Comparison of ENCODE assay signal across 8 mouse cellular contexts in genomic region chr8:106892210-106892805, GRCm38 (mm10). TPM values are rescaled to one million over a fixed set of nuclear protein-coding genes. Genes with fewer than 3 reads are reported as not detected.
DNase-seq lines count a peak whose midpoint lies in the region; ATAC-seq and TF ChIP-seq lines count a peak whose summit lies in the region.

No protein-coding gene starts in this region.

- H3K27ac ChIP-seq in bone marrow, adult 2 months (ENCODE audit: control insufficient read depth, insufficient read depth, low read depth, low read length, poor library complexity), result peak overlapping the region; percentile 95
- peak overlapping the region; percentile 95 for H3K27ac ChIP-seq in heart, embryonic 11.5 days (ENCODE audit: low read depth, low read length)
- H3K27ac ChIP-seq in limb, embryonic 12.5 days, result peak overlapping the region; percentile 96
- peak overlapping the region; percentile 96 for H3K27ac ChIP-seq in midbrain, embryonic 15.5 days

- DNase-seq in lung, adult 2 months, result no peak
- no peak for DNase-seq in lung, adult 18-20 months
- peak; percentile 58 for DNase-seq in thymus, postnatal 25 days

- no peaks in the 10 kb centered on the region for H3K27me3 ChIP-seq in heart, embryonic 11.5 days (ENCODE audit: control insufficient read depth, insufficient read depth, low read length)
- no peaks in the 10 kb centered on the region for H3K27me3 ChIP-seq in limb, embryonic 12.5 days
- H3K27me3 ChIP-seq in midbrain, embryonic 15.5 days (replicated peaks), result no peaks in the 10 kb centered on the region

- H3K9ac ChIP-seq in heart, embryonic 11.5 days (ENCODE audit: low read depth, low read length), result peak overlapping the region; percentile 86
- H3K9ac ChIP-seq in limb, embryonic 12.5 days (replicated peaks), result peak overlapping the region; percentile 98
- peak overlapping the region; percentile 95 for H3K9ac ChIP-seq in midbrain, embryonic 15.5 days

- peaks cover 2% of the 10 kb centered on the region; the same call in 1 of the 2 replicates for H3K36me3 ChIP-seq in heart, embryonic 11.5 days (ENCODE audit: control insufficient read depth, insufficient read depth, low read length)
- peaks cover 36% of the 10 kb centered on the region for H3K36me3 ChIP-seq in limb, embryonic 12.5 days
- no peaks in the 10 kb centered on the region; the same call in 1 of the 2 replicates for H3K36me3 ChIP-seq in midbrain, embryonic 15.5 days (replicated peaks)

- no peak for TF ChIP-seq POLR2A in lung, adult 2 months (IDR thresholded peaks at IDR 0.05; ENCODE audit: borderline replicate concordance, extremely low read depth, low read depth, low read length)
- TF ChIP-seq POLR2A in bone marrow, adult 2 months (IDR thresholded peaks at IDR 0.05; ENCODE audit: borderline replicate concordance, control insufficient read depth, low read depth, low read length), result no peak

- H3K4me1 ChIP-seq in lung, adult 2 months (ENCODE audit: control insufficient read depth, insufficient read depth, low read length), result 0 out of 2 replicates have a peak, but pooled peaks cover 5% of the 10 kb centered on the region
- no peaks in the 10 kb centered on the region for H3K4me1 ChIP-seq in bone marrow, adult 2 months (ENCODE audit: control insufficient read depth, insufficient read depth, low read length)
- H3K4me1 ChIP-seq in heart, embryonic 11.5 days (ENCODE audit: control insufficient read depth, insufficient read depth, low read length), result peaks cover 21% of the 10 kb centered on the region
- peaks cover 24% of the 10 kb centered on the region for H3K4me1 ChIP-seq in limb, embryonic 12.5 days (replicated peaks)
- H3K4me1 ChIP-seq in midbrain, embryonic 15.5 days, result peaks cover 26% of the 10 kb centered on the region

- no peaks in the 10 kb centered on the region for H3K9me3 ChIP-seq in heart, embryonic 11.5 days (replicated peaks; ENCODE audit: control insufficient read depth, low read length)
- no peaks in the 10 kb centered on the region for H3K9me3 ChIP-seq in limb, embryonic 12.5 days
- H3K9me3 ChIP-seq in midbrain, embryonic 15.5 days, result no peaks in the 10 kb centered on the region

- ATAC-seq in heart, embryonic 11.5 days (replicated peaks; ENCODE audit: insufficient number of reproducible peaks, low FRiP score, low TSS enrichment), result no peak
- no peak for ATAC-seq in limb, embryonic 12.5 days (ENCODE audit: insufficient number of reproducible peaks, insufficient read depth, low FRiP score, low TSS enrichment, low read depth)
- ATAC-seq in midbrain, embryonic 15.5 days (replicated peaks), result no peak
- no peak for ATAC-seq in frontal cortex, adult (ENCODE audit: low TSS enrichment)

- H3K4me2 ChIP-seq in heart, embryonic 11.5 days, result peak overlapping the region; percentile 78
- peak overlapping the region; percentile 80 for H3K4me2 ChIP-seq in limb, embryonic 12.5 days
- H3K4me2 ChIP-seq in midbrain, embryonic 15.5 days, result peak overlapping the region; percentile 89

- peak overlapping the region; percentile 88 for H3K4me3 ChIP-seq in lung, adult 2 months (replicated peaks; ENCODE audit: extremely low read depth, low read depth, low read length)
- H3K4me3 ChIP-seq in bone marrow, adult 2 months (replicated peaks; ENCODE audit: control insufficient read depth, low read depth, low read length), result peak overlapping the region; percentile 83
- peak overlapping the region; percentile 93 for H3K4me3 ChIP-seq in heart, embryonic 11.5 days (ENCODE audit: low read depth, low read length)
- peak overlapping the region; percentile 92 for H3K4me3 ChIP-seq in limb, embryonic 12.5 days (replicated peaks)
- peak overlapping the region; percentile 100 for H3K4me3 ChIP-seq in midbrain, embryonic 15.5 days

- TF ChIP-seq CTCF in lung, adult 2 months (IDR thresholded peaks at IDR 0.05; ENCODE audit: insufficient read depth, low read length), result no peak
- TF ChIP-seq CTCF in bone marrow, adult 2 months (IDR thresholded peaks at IDR 0.05; ENCODE audit: control insufficient read depth, insufficient read depth, low read length), result no peak

- WGBS in lung, adult 2 months, result under 1% methylated on average over 15 of the region's 15 CpGs
- WGBS in bone marrow, adult 2 months, result 1% methylated on average over 15 of the region's 15 CpGs
- under 1% methylated on average over 15 of the region's 15 CpGs for whole genome bisulfite sequencing in heart, embryonic 11.5 days (ENCODE audit: insufficient replicate concordance)
- WGBS in limb, embryonic 12.5 days, result under 1% methylated on average over 15 of the region's 15 CpGs
- WGBS in midbrain, embryonic 15.5 days, result under 1% methylated on average over 15 of the region's 15 CpGs

RNA-seq across cellular contexts. Expression of gene Utp4, which starts 1.1 kb away (rescaled TPM):
- polyA plus RNA-seq in lung, adult 2 months (2012; rRNA removed), result 12.3 and 14.5 TPM in 2 replicates
- polyA plus RNA-seq in bone marrow, adult 2 months (2011; ENCODE audit: insufficient read depth, insufficient read length, low replicate concordance, missing spikeins), result 7.0 and 18.9 TPM in 2 replicates
- 53.9 and 56.9 TPM in 2 replicates for polyA plus RNA-seq in heart, embryonic 11.5 days (2014; fragmentation: Nextera tagmentation; extraction: Ambion mirVana)
- 67.9 and 74.5 TPM in 2 replicates for polyA plus RNA-seq in limb, embryonic 12.5 days (2016; fragmentation: Nextera tagmentation; extraction: Ambion mirVana)
- polyA plus RNA-seq in midbrain, embryonic 15.5 days (2015; fragmentation: Nextera tagmentation; extraction: Ambion mirVana), result 42.6 and 44.6 TPM in 2 replicates

RNA-seq across cellular contexts. Expression of gene Has3, which starts 22.3 kb away (rescaled TPM):
- 0.48 and 0.89 TPM in 2 replicates for polyA plus RNA-seq in lung, adult 2 months (2012; rRNA removed)
- not detected in 2 replicates for polyA plus RNA-seq in bone marrow, adult 2 months (2011; ENCODE audit: insufficient read depth, insufficient read length, low replicate concordance, missing spikeins)
- 0.08 and 0.17 TPM in 2 replicates for polyA plus RNA-seq in heart, embryonic 11.5 days (2014; fragmentation: Nextera tagmentation; extraction: Ambion mirVana)
- 0.10 and 0.20 TPM in 2 replicates for polyA plus RNA-seq in limb, embryonic 12.5 days (2016; fragmentation: Nextera tagmentation; extraction: Ambion mirVana)
- 1.3 and 1.4 TPM in 2 replicates for polyA plus RNA-seq in midbrain, embryonic 15.5 days (2015; fragmentation: Nextera tagmentation; extraction: Ambion mirVana)

RNA-seq across cellular contexts. Expression of gene Sntb2, which starts 43.2 kb away (rescaled TPM):
- polyA plus RNA-seq in lung, adult 2 months (2012; rRNA removed), result 9.9 and 12.1 TPM in 2 replicates
- 1.7 and 5.2 TPM in 2 replicates for polyA plus RNA-seq in bone marrow, adult 2 months (2011; ENCODE audit: insufficient read depth, insufficient read length, low replicate concordance, missing spikeins)
- 6.0 and 8.0 TPM in 2 replicates for polyA plus RNA-seq in heart, embryonic 11.5 days (2014; fragmentation: Nextera tagmentation; extraction: Ambion mirVana)
- 18.6 and 19.7 TPM in 2 replicates for polyA plus RNA-seq in limb, embryonic 12.5 days (2016; fragmentation: Nextera tagmentation; extraction: Ambion mirVana)
- 5.2 and 5.8 TPM in 2 replicates for polyA plus RNA-seq in midbrain, embryonic 15.5 days (2015; fragmentation: Nextera tagmentation; extraction: Ambion mirVana)
